Mouse (Mus musculus): ENCODE results near the gene Brd1.

DNA sequence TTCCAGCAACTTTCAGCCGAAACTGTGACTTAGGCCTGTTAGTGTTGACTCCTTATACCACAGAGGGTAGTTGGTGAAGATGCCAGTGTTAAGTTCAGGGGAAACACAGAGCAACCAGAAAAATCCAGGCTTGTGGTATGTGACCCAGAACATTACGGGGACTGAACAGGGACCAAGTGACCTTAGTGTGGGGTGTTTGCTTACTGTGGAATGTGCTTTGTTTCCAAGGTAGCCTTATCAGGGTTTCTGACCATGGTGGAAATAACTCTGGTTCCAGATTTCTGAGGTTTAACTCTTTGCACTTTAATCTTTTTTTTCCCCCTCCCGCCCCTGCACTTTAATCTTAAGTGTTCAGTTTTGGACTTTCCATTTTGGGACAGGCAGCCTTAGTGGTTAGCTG is 24.0 kb upstream of the Brd1 start:
- TF ChIP-seq GATA1 (IDR thresholded peaks at IDR 0.05; ENCODE audit: low read length): no peak
- TF ChIP-seq TAL1 (IDR thresholded peaks at IDR 0.05; ENCODE audit: low read length): no peak
